Mouse (Mus musculus): Measurements from ENCODE around the gene Zic4.

The Zic4 gene

GRCm38 (mm10) chr9:91377036-91377872, 15.0 kb downstream of the Zic4 start:
- in situ Hi-C loops (cut with MboI, MseI), result loop anchor here in 1 of 2 experiments (10.0 kb wide), 1 partner anchor 1182 kb away; no protein-coding TSS in a partner anchor

GRCm38 (mm10) chr9:91377873-91378150, 15.6 kb downstream of the Zic4 start:
- in situ Hi-C loops (cut with MboI, MseI), result loop anchor here in 1 of 2 experiments (10.0 kb wide), 1 partner anchor 1183 kb away; no protein-coding TSS in a partner anchor

DNA sequence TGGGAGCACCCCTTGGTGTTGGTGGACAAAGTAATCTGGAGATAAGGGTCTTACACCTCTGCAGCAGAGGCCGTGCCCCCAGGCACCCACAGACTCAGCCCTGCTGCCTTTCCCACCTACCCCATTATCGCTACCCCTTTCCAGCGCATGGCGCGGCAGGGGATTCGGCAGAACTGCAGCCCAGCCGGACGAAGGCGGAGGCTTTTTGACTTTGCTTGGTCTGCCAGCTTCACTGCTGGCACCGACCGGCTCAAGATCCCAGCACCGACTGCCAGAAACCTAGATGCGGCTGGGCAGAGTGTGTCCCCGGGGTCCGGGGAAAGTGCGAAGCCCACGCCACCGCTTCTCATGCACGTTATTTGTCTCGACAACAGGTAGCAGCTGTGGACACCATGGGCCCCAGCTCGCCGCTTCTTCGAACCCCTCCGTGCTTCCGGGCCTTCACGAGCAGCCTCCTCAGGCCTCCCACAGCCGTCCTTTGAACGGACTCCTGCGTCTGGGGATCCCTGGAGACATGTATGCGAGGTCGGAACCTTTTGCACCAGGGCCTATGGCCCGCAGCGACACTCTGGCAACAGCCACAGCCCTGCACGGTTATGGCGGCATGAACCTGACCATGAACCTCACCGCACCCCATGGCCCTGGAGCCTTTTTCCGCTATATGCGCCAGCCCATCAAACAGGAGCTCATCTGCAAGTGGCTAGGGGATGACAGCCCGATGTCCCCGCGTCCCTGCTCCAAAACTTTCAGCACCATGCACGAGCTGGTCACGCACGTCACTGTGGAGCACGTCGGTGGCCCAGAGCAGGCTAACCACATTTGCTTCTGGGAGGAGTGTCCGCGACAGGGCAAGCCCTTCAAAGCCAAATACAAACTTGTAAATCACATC, 16.4 kb downstream of the Zic4 start:
- in situ Hi-C loops (cut with MboI, MseI), result loop anchor here in 1 of 2 experiments (10.0 kb wide), 1 partner anchor 1184 kb away; no protein-coding TSS in a partner anchor

DNA sequence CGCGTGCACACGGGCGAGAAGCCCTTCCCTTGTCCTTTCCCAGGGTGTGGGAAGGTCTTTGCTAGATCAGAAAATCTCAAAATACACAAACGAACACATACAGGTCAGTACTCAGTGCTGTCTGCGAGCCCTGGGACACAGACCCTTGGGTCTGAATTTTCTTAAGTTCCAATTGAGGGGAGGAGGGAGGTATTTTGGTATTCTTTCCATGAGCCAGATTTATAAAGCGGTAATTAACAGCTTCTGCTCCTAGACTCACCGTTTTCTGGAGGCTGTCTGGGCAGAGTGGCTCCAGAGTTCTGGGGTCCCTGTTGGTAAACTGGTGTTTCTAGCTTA, 17.1 kb downstream of the Zic4 start:
- in situ Hi-C loops (cut with MboI, MseI), result loop anchor here in 1 of 2 experiments (10.0 kb wide), 1 partner anchor 1184 kb away; no protein-coding TSS in a partner anchor

GRCm38 (mm10) chr9:91379781-91380457, 17.7 kb downstream of the Zic4 start:
- in situ Hi-C loops (cut with MboI, MseI), result loop anchor here in 1 of 2 experiments (10.0 kb wide), 1 partner anchor 1185 kb away; no protein-coding TSS in a partner anchor

- in situ Hi-C loops (cut with MboI, MseI), result no loop called here
Observed at GRCm38 (mm10) chr9:91380458-91380914, 18.3 kb downstream of the Zic4 start.

- in situ Hi-C loops (cut with MboI, MseI), result no loop called here
Observed at GRCm38 (mm10) chr9:91381284-91382110, 19.3 kb downstream of the Zic4 start.

DNA sequence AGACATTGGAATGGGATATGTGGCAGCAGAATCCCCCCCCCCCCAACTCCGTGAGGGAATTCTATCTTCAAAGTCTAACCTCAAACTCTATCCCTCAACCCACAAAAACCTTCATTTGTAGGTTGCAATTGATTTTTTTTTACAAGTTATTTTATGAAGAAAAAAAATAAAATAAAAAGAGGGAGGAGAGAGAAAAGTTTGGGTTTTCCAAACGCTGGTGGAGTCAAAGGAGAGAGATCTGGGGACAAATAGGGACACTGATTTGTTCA, 19.8 kb downstream of the Zic4 start:
- in situ Hi-C loops (cut with MboI, MseI), result no loop called here

DNA sequence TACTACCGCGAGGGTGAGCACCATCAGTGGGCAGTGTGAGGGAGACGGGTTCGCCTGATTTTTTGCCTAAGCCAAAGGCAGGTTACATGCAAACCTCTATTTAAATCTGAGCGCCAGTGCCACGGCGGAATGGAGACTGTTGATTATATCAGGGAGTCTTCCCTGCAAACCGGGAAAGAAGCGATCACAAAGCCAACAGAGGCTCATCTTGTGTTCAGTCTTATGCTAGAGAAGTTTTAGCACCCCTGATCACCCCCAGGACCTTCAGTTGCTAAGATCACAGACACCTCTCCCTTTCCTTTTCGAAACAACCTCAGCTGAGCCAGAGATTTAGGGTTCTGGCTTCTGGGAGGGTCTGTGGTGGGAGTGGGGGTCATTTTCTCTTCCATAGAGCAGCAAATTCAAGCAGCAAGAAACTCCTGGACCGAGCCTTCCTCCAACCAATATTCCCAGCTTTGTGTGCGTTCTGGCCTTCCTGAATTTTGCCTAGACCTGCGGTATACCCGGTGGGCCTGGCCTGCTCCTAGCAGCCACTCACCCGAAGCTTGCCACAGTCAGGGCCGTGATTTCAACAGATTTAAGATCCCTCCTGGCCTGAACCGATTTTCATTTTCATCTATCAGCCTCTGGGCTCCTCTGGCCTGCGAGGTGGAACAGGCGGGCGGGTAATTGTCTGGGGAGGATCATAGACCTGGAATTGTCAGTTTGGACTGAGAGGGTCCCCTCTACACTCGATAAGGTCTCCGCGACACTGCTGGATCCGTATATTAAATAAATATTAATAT, 20.4 kb downstream of the Zic4 start:
- in situ Hi-C loops (cut with MboI, MseI), result no loop called here

DNA sequence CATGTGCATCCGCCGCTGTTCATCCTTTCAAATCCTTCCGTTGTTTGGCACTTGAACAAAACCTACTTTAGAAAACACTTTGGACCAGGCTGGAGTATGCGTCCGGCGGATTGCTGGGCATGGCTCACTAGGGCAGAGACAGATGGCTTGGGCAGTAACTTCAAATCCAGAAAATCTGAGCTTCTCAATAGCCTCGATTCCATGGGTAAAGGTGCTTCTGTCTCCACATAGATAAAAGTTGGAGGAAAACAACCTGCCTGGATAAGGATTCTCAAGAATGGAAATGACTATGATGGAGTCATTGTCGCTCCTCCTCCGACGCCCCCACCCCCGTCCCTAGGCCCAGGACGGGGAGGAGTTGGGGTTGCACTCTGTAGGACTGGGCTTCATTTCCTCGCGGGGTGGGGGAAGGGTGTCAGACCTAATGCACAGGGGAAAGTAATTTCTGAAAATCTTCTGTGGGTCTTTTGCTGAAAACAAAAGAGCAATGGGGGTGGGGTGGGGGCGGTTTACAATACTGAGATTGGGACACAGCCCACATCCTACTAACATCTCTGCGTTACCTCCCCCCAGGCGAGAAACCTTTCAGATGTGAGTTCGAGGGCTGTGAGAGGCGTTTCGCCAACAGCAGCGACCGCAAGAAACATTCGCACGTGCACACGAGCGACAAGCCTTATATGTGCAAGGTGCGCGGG, 21.4 kb downstream of the Zic4 start:
- in situ Hi-C loops (cut with MboI, MseI), result no loop called here

DNA sequence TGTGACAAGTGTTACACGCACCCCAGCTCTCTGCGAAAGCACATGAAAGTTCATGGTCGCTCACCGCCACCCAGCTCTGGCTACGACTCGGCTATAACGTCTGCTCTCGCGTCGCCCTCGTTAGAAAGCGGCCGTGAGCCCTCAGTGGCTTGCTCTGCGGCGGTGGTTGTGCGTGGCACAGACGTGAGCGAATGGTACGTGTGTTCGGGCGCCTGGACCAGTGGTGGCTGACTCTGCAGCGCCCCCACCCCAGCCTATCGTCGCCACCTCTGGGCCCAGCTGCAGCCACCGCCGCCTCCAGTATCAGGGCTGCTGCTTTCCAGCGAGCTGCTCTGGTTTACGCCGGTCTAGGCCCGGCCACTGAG, 21.9 kb downstream of the Zic4 start:
- in situ Hi-C loops (cut with MboI, MseI), result no loop called here

GRCm38 (mm10) chr9:91384693-91385560, 22.7 kb downstream of the Zic4 start:
- in situ Hi-C loops (cut with MboI, MseI), result no loop called here

GRCm38 (mm10) chr9:91385561-91386430, 23.6 kb downstream of the Zic4 start:
- in situ Hi-C loops (cut with MboI, MseI), result no loop called here

- in situ Hi-C loops (cut with MboI, MseI), result no loop called here
Observed at GRCm38 (mm10) chr9:91386502-91386890, 24.3 kb downstream of the Zic4 start.

DNA sequence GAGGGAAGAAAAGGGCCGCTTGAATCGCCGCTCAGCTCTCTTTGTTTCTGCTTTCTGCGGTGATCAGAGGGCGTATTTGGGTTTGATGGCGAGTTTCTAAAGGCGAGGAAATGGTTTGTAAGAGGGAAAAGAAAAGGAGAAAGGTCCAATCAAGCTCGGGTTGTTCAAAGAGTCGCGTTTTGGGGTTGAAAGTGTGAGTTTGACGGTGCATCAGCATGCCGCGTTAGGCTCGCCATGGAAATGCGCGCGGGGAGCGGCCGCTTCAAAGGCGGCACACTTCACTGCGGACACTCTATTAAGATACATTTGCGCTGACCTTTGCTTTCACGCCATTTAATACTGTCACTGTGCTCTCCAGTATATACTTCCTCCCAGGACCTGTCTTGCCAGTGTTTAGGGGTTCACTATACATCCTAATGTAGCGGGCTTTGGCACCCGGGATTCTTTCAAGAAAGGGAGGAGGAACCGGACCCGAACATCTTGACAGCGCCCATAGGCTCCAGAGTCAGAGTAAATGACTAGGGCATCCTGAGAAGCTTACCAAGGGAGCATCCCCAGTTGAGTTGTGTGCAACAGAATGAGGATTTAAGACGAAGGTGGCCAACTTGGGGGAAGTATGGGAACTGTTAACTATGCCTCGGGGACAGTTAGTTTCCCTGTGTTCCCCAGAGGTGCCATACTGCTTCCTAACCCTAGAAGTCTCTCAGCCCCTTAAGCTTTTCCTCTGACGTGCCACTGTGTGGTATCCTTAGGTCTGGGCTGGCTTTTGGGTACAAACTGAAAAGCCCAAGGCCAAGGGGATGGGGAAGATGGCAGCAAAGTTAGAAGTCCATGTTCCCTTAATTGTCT, 24.9 kb downstream of the Zic4 start:
- in situ Hi-C loops (cut with MboI, MseI), result no loop called here

DNA sequence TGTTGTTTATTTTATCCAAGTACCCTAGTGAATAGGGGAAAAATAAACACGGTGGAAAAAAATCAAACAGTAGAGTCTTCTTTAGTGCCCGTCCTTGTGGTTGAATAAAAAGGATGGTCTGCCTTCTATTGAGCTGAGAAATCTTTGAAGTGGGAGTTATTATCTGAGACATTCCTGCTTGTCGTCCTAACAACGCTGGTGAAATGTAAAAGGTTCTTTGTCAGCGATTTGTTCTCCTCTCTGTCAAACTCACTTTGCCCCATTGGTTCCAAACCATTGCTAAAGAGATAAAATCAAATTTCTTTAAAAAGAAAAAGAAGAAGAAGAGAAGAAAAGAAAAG, 25.5 kb downstream of the Zic4 start:
- in situ Hi-C loops (cut with MboI, MseI), result no loop called here

- in situ Hi-C loops (cut with MboI, MseI), result no loop called here
Observed at GRCm38 (mm10) chr9:91388173-91388572, 26.0 kb downstream of the Zic4 start.
